Mouse (Mus musculus) left cerebral cortex, adult 18-20 months (tissue): ENCODE results near the gene Gpr33. TPM values are rescaled to one million over a fixed set of nuclear protein-coding genes. Genes with fewer than 3 reads are reported as not detected.

ENCODE experiments used
- DNase-seq, 2 experiments: peaks; one replicate each; pipeline ENCODE4 v3.0.0; 2021 to 2022; ENCODE audit warnings: low spot score in 2 of 2, mixed read lengths in 1 of 2
- long read RNA-seq, 2 experiments: library from polyadenylated mRNA; stranded (forward); transcript quantifications; one replicate each; pipeline ENCODE4 v2.0.0; 2021
- total RNA-seq, 2 experiments: library from RNA; stranded (reverse); gene quantifications; 2 replicates each; pipeline ENCODE4 v1.2.3; 2021

Gene Gpr33
- not detected for total RNA-seq
- long read RNA-seq, experiment 1 = 0 reads
- long read RNA-seq, experiment 2 = 0 reads

- no peak for DNase-seq
Measured at GRCm38 (mm10) chr12:52027963-52028362, at the start of gene Gpr33. TSS of gene Gpr33 (minus strand) at chr12:52028063.

GRCm38 (mm10) chr12:52049324-52049723, 21.5 kb upstream of the Gpr33 start:
- DNase-seq = no peak

GRCm38 (mm10) chr12:52046371-52046770, 18.5 kb upstream of the Gpr33 start:
- DNase-seq = no peak

- no peak for DNase-seq
Measured at GRCm38 (mm10) chr12:52042818-52043336, 15.0 kb upstream of the Gpr33 start.

GRCm38 (mm10) chr12:52038352-52038751, 10.5 kb upstream of the Gpr33 start:
- DNase-seq = no peak

- DNase-seq = no peak
Measured at GRCm38 (mm10) chr12:52034956-52035355, 7.1 kb upstream of the Gpr33 start.

- DNase-seq = no peak
Measured at GRCm38 (mm10) chr12:52032276-52032675, 4.4 kb upstream of the Gpr33 start.

GRCm38 (mm10) chr12:52014494-52015029, 13.3 kb downstream of the Gpr33 start:
- no peak for DNase-seq

- DNase-seq = no peak
Measured at GRCm38 (mm10) chr12:52014044-52014443, 13.8 kb downstream of the Gpr33 start.

GRCm38 (mm10) chr12:52013274-52013673, 14.6 kb downstream of the Gpr33 start:
- no peak for DNase-seq

- DNase-seq = no peak
Measured at GRCm38 (mm10) chr12:52012159-52012558, 15.7 kb downstream of the Gpr33 start.

GRCm38 (mm10) chr12:52010630-52010961, 17.3 kb downstream of the Gpr33 start:
- no peak for DNase-seq

GRCm38 (mm10) chr12:52009928-52010629, 17.8 kb downstream of the Gpr33 start:
- no peak for DNase-seq

- no peak for DNase-seq
Measured at GRCm38 (mm10) chr12:52006633-52006994, 21.2 kb downstream of the Gpr33 start.

- peak; percentile 91 to 92 for DNase-seq
Measured at GRCm38 (mm10) chr12:52005877-52006632, 21.8 kb downstream of the Gpr33 start, which contains the start of gene Dtd2. TSS of gene Dtd2 (minus strand) at chr12:52006501.

GRCm38 (mm10) chr12:52002746-52003145, 25.1 kb downstream of the Gpr33 start:
- DNase-seq = no peak

- DNase-seq = peak; percentile 61 to 76
Measured at GRCm38 (mm10) chr12:52001544-52001943, 26.3 kb downstream of the Gpr33 start.

GRCm38 (mm10) chr12:51998366-51998932, 29.4 kb downstream of the Gpr33 start:
- DNase-seq = no peak

GRCm38 (mm10) chr12:51995738-51996536, 31.9 kb downstream of the Gpr33 start:
- DNase-seq = no peak

- no peak for DNase-seq
Measured at GRCm38 (mm10) chr12:51990629-51991028, 37.2 kb downstream of the Gpr33 start.

- no peak for DNase-seq
Measured at GRCm38 (mm10) chr12:51988536-51988935, 39.3 kb downstream of the Gpr33 start.
